Comparison of ENCODE assay signal across 11 mouse cellular contexts in the genomic region with DNA sequence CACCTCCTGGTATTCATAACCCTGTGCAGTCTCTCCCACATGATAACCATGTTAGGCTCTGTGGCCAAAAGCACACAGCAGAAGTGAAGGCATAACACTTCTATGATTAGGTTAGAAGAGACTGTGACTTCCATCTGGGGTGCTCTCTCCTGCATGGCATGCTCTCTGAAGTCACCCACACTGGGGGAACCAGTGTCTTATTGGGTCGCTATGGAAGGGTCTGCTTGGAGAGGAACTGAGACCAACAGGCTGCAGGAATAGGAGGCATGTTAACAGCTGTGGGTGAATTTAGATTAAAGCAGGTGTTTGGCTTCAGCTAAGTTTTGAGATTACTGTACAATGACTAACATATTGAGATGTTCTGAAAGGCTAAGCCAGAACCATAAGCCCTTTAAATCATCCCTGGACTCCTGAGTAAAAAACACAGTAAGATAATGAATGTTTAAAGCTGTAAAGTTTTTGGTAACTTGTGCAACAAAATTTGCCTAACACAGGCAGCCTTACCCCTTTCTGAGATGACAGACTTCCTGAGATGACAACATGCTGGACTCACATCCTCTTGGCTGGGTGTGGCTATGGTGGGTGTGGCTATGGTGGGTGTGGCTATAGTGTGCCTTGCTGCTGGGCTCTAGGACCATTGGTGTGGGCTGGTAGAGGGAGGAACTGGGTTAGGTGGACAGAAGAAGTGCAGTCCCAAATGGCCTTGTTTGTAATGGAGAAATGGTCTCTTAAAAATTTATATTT. TPM values are rescaled to one million over a fixed set of nuclear protein-coding genes. Genes with fewer than 3 reads are reported as not detected.
DNase-seq lines count a peak whose midpoint lies in the region; ATAC-seq lines count a peak whose summit lies in the region.
"Had no signal": no experiment of that assay in that cellular context is flagged by ENCODE, and none has a peak within 500 bp of the region (broad histone marks: within the 10 kb centered on the region; RNA-seq: fewer than 3 reads in every experiment).

No protein-coding gene starts in this region.

- H3K9me3 ChIP-seq in liver, embryonic 16.5 days (replicated peaks; ENCODE audit: control insufficient read depth, low read length): no peaks in the 10 kb centered on the region
- no peaks in the 10 kb centered on the region for H3K9me3 ChIP-seq in midbrain, embryonic 15.5 days
- H3K9me3 ChIP-seq: midbrain, embryonic 10.5 days had no signal

- no peak overlapping the region for H3K4me2 ChIP-seq in liver, embryonic 16.5 days (ENCODE audit: low read depth, low read length)
- H3K4me2 ChIP-seq in midbrain, embryonic 15.5 days: no peak overlapping the region

- H3K27ac ChIP-seq in liver, embryonic 16.5 days (ENCODE audit: low read length): no peak overlapping the region
- H3K27ac ChIP-seq in midbrain, embryonic 15.5 days: no peak overlapping the region
- H3K27ac ChIP-seq: midbrain, embryonic 10.5 days had no signal

- 0 out of 2 replicates have a peak, but pooled peaks have one; percentile 43 for ATAC-seq in liver, embryonic 16.5 days (ENCODE audit: low read depth)
- ATAC-seq in midbrain, embryonic 15.5 days (replicated peaks): no peak

- no peak overlapping the region for H3K9ac ChIP-seq in liver, embryonic 16.5 days (ENCODE audit: low read depth, low read length)
- H3K9ac ChIP-seq in midbrain, embryonic 15.5 days: no peak overlapping the region

- WGBS in liver, embryonic 16.5 days (ENCODE audit: insufficient replicate concordance): 34% methylated on average over 1 of the region's 1 CpGs
- WGBS in midbrain, embryonic 15.5 days: 81% methylated on average over 1 of the region's 1 CpGs

- H3K4me1 ChIP-seq in liver, embryonic 16.5 days (ENCODE audit: control insufficient read depth, low read depth, low read length): no peaks in the 10 kb centered on the region
- no peaks in the 10 kb centered on the region for H3K4me1 ChIP-seq in midbrain, embryonic 15.5 days
- H3K4me1 ChIP-seq: midbrain, embryonic 10.5 days had no signal

- H3K36me3 ChIP-seq in liver, embryonic 16.5 days (ENCODE audit: control insufficient read depth, insufficient read depth): no peaks in the 10 kb centered on the region
- H3K36me3 ChIP-seq in midbrain, embryonic 15.5 days (replicated peaks): peaks cover 4% of the 10 kb centered on the region; the same call in 1 of the 2 replicates
- H3K36me3 ChIP-seq: midbrain, embryonic 10.5 days had no signal

- DNase-seq in B cell, adult 2 months: peak; percentile 81 to 83
- DNase-seq in NIH3T3 (ENCODE audit: low read depth): peak; percentile 40
- peak; percentile 20 for DNase-seq in naive thymus-derived CD4-positive, alpha-beta T cell, adult 2 months (ENCODE audit: low read depth)
- DNase-seq in urinary bladder, adult 18-20 months (ENCODE audit: low spot score in 2 of 2): no peak
- DNase-seq in layer of hippocampus, postnatal 10 days (ENCODE audit: low spot score in 2 of 2): no peak
- DNase-seq in right cerebral cortex, postnatal 36 days (ENCODE audit: low spot score in 2 of 2): no peak
- DNase-seq: cerebellum, adult 18-20 months; kidney, adult 11 months had no signal

- H3K4me3 ChIP-seq in liver, embryonic 16.5 days (ENCODE audit: low read depth, low read length): no peak overlapping the region
- H3K4me3 ChIP-seq in midbrain, embryonic 15.5 days: no peak overlapping the region
- H3K4me3 ChIP-seq: midbrain, embryonic 10.5 days had no signal

- no peaks in the 10 kb centered on the region for H3K27me3 ChIP-seq in liver, embryonic 16.5 days (ENCODE audit: control insufficient read depth, insufficient read depth, low read depth, low read length)
- H3K27me3 ChIP-seq in midbrain, embryonic 15.5 days (replicated peaks): no peaks in the 10 kb centered on the region

RNA-seq across cellular contexts. Expression of a gene that starts 29.6 kb away (rescaled TPM):
- polyA plus RNA-seq in liver, embryonic 16.5 days (2015; fragmentation: Nextera tagmentation; extraction: Ambion mirVana): 0.08 TPM in 1 of 2 replicates, not detected in the other
- total RNA-seq in layer of hippocampus, postnatal 10 days (2021): 100 to 1,000 TPM; 121 to 129 TPM
- 178 and 184 TPM in 2 replicates for polyA plus RNA-seq in midbrain, embryonic 15.5 days (2015; fragmentation: Nextera tagmentation; extraction: Ambion mirVana)

RNA-seq across cellular contexts. Expression of a gene that starts 53.4 kb away (rescaled TPM):
- 25.3 and 25.6 TPM in 2 replicates for polyA plus RNA-seq in liver, embryonic 16.5 days (2015; fragmentation: Nextera tagmentation; extraction: Ambion mirVana)
- total RNA-seq in layer of hippocampus, postnatal 10 days (2021): 10 to 100 TPM; 14.7 to 15.5 TPM
- 28.3 and 29.3 TPM in 2 replicates for polyA plus RNA-seq in midbrain, embryonic 15.5 days (2015; fragmentation: Nextera tagmentation; extraction: Ambion mirVana)

Comparison
In these comparisons a context has a peak if more than half of its experiments do, and no peak if none do; other contexts are left out.
1. DNase-seq: peak in B cell, adult 2 months (2 of 2), NIH3T3 (single experiment) and naive thymus-derived CD4-positive, alpha-beta T cell, adult 2 months (single experiment); none in urinary bladder, adult 18-20 months (0 of 2), layer of hippocampus, postnatal 10 days (0 of 2) and right cerebral cortex, postnatal 36 days (0 of 2).
2. RNA of a gene that starts 29.6 kb away (polyA plus RNA-seq): 178 to 184 TPM in midbrain, embryonic 15.5 days; 0.08 TPM in liver, embryonic 16.5 days; every median in the first group is over 100 times any median in the second.